Mouse (Mus musculus): ENCODE results near the gene Hacd2.

DNA sequence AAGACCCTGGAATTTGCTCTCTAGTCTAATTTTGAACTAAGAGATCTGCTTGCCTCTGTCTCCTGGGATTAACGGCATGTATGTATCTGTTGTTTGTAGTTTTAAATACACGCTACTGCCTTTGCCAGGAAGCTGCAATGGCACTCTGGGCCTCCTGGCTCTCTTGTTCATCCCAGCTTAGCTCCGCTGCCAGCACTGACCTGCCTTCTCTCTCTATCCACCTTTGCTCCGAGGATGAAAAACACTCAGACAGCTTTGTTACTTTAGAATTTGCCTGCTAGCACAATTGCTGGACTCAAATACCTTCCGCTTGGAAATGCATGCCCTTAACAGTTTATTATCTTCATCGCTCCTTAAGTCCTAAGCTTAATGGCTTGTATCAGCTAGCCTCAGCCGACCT is 18.8 kb downstream of the Hacd2 start:
- TF ChIP-seq CTCF (IDR thresholded peaks at IDR 0.05; ENCODE audit: control insufficient read depth, insufficient read depth, insufficient replicate concordance, low read depth, low read length), result no peak
- TF ChIP-seq POLR2A (IDR thresholded peaks at IDR 0.05; ENCODE audit: control insufficient read depth, low read depth, low read length), result no peak

Data from testis, adult 2 months (tissue).